Mouse (Mus musculus) ES-Bruce4 (cell line): ENCODE data around the gene Trim47.

ENCODE experiments used
- CTCF ChIP-seq: IDR thresholded peaks from one replicate; pipeline ENCODE4 v1.8.1; 2011; ENCODE audit warnings: low read depth, low read length
- POLR2A ChIP-seq: IDR thresholded peaks from one replicate; pipeline ENCODE4 v1.8.1; 2011; ENCODE audit warnings: low read length; ENCODE audit not compliant: insufficient read depth

- TF ChIP-seq CTCF (no peak), POLR2A (no peak)
These were observed 7.2 kb upstream of the Trim47 start for GRCm38 (mm10) chr11:116134171-116134570.
